13 mouse cellular contexts compared by ENCODE assay signal in genomic region chr13:101522597-101522996, GRCm38 (mm10).
"Had no signal": no experiment of that assay in that cellular context is flagged by ENCODE, and none has a peak within 500 bp of the region (broad histone marks: within the 10 kb centered on the region; RNA-seq: fewer than 3 reads in every experiment).

No protein-coding gene starts in this region.

- DNase-seq: lung, adult 18-20 months; lung, embryonic 14.5 days; lung, postnatal 10 days; lung, postnatal 4 days; midbrain, embryonic 14.5 days; right cerebral cortex, postnatal 14 days; thymus, adult 2 months; thymus, postnatal 25 days; thymus, postnatal 4 days had no signal

- H3K27ac ChIP-seq: liver, embryonic 14.5 days; midbrain, embryonic 10.5 days; midbrain, embryonic 12.5 days; neural tube, embryonic 12.5 days had no signal

- H3K36me3 ChIP-seq: midbrain, embryonic 10.5 days; midbrain, embryonic 12.5 days; neural tube, embryonic 12.5 days had no signal

- H3K9ac ChIP-seq: liver, embryonic 14.5 days; lung, embryonic 14.5 days; midbrain, embryonic 12.5 days; neural tube, embryonic 12.5 days had no signal

- H3K9me3 ChIP-seq: midbrain, embryonic 10.5 days; midbrain, embryonic 12.5 days; neural tube, embryonic 12.5 days had no signal

- H3K4me3 ChIP-seq: midbrain, embryonic 10.5 days; midbrain, embryonic 12.5 days; neural tube, embryonic 12.5 days had no signal

- H3K4me1 ChIP-seq: midbrain, embryonic 10.5 days; midbrain, embryonic 12.5 days; neural tube, embryonic 12.5 days had no signal

- H3K27me3 ChIP-seq: midbrain, embryonic 12.5 days; neural tube, embryonic 12.5 days had no signal

- H3K4me2 ChIP-seq: lung, embryonic 14.5 days; midbrain, embryonic 12.5 days; neural tube, embryonic 12.5 days had no signal
